Mouse (Mus musculus) heart, postnatal 10 days (tissue): ENCODE results near the gene Sept1. TPM values are rescaled to one million over a fixed set of nuclear protein-coding genes. Genes with fewer than 3 reads are reported as not detected.
A peak's percentile ranks its signal among the peaks of the same experiment; 100 is the strongest.
"Not testable (repeated sequence)": the region's sequence is repeated elsewhere in the genome, so short reads cannot be mapped to it uniquely, and the experiment has no call there.

Experiments
- DNase-seq, 2 experiments: peaks; one replicate each; pipeline ENCODE4 v3.0.0; 2021
- intact Hi-C: fragments of 180-260 bp; cut with DNase I; formaldehyde crosslinking; loops from one replicate; pipeline ENCODE4 v1.15.1; 2025
- total RNA-seq, 2 experiments: library from RNA; stranded (reverse); gene quantifications; 2 replicates each; pipeline ENCODE4 v1.2.3; 2021

Gene Sept1
- total RNA-seq, 2 experiments from 2014 or later, result 11.5 to 15.5 TPM

DNA sequence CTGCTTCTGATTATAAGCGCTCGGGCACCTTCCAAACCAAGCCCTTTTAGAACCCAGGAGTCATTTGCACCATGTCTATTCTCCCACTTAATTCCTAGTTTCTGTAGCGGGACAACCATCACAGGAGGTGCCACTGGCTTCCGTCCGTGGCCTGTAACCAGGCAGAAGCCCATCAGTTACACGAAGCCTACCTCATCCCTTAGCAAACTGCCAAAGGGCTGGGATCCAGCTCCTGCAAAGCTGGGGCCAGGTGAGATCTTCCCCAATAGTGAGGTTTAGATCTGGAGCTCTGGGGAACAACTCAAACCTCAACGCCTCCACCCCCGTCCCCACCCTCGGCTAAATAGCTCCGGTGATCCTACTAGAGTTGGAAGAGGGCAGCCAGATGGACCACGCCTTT is 36.4 kb downstream of the Sept1 start:
- intact Hi-C loops, result no loop called here
- DNase-seq, result no peak

DNA sequence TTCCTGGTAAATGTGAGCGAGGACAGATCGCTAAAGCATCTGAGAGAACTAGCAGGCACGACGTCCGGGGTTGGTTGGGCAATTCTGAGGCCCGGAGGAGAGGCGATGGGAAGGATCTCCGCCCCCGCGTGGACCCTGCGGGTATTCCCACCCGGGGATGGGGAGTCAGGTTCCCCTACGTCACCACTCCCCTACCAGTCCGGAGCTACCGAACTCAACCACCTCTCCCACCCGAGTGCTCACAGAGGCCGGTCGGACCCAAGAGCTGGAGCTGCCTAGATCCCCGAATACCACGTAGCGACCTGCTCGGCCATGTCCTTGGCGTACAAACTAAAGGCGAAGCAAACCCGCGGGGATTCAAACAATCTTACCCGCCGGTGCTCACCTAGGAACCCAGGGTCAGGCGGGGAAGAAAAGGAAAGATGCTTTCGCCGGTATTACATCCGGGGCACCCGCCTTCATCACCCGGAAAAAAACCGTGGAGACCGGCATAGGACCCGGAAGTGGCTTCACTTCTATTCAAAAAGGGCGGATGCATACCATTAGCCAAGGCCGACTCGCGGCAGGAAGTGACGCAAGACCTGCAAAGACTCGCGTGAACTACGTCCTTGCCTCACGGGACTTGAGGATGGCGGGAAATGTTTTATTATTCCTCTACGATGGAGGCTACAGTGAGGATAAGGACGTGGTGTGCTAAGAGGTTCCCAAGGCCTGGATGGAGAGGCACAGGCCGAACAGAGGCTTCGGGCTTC is 37.2 kb downstream of the Sept1 start, which contains the start of gene Cd2bp2:
TSS of gene Cd2bp2 (minus strand) at position 507 of the 752 bp plus-strand sequence.
- intact Hi-C loops, result no loop called here
- DNase-seq, result peak; percentile 97 to 98

DNA sequence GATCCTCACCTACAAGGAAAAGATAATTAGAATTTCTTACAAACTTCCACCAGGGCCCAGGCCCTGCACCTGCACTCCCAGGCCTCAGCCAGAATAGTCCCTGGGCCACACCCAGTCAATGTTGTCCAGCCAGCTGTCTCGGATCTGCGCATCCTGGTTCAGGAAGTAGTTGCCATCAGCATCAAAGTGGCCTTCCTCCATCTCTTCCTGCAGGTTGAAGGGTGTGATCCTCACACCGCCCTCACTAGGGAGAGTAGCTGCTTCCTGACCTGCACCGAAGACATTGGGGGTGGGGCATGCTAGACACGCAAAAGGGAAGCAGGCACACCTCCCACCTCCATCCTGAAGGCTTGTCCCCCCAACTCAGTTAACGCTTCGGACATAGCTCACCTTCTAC is 38.3 kb downstream of the Sept1 start:
- intact Hi-C loops, result no loop called here
- no peak for DNase-seq

DNA sequence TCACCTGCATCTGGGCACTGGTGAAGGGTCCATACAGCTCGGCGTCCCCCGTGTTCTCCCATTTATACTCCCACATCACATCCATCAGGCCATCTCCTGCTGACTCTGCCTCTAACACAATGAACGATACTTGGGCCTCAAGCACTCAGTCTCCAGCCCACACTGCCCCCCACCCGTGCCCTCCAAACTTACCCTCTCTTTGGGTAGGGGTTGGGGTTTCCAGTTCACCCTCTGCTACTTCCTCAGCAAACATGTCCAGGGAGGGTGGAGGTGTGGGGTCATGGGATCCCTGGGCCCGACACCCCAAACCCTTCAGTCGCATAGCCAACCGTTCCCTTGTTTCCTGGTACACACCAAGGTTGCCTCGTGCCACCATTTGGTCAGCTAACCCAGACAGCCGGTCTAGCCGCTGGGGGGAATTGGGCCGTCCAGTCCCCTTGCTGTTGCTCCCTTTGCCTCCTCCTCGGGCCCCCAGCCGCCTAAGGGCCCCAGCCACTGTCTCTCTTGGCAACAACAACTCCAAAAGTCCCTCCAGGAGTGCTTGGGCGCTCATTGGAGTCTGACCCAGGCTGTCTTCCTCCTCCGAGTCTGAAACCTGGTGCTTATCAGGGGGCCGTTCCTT is 38.8 kb downstream of the Sept1 start:
- DNase-seq, result no peak
- intact Hi-C loops, result no loop called here

- DNase-seq, result no peak
- intact Hi-C loops, result no loop called here
Observed at GRCm38 (mm10) chr7:127192989-127193388, 39.9 kb downstream of the Sept1 start.

- DNase-seq, result no peak
- intact Hi-C loops, result no loop called here
Observed at GRCm38 (mm10) chr7:127190672-127191071, 42.3 kb downstream of the Sept1 start.

- DNase-seq, result no peak
- intact Hi-C loops, result no loop called here
Observed at GRCm38 (mm10) chr7:127188305-127189276, 44.3 kb downstream of the Sept1 start.

DNA sequence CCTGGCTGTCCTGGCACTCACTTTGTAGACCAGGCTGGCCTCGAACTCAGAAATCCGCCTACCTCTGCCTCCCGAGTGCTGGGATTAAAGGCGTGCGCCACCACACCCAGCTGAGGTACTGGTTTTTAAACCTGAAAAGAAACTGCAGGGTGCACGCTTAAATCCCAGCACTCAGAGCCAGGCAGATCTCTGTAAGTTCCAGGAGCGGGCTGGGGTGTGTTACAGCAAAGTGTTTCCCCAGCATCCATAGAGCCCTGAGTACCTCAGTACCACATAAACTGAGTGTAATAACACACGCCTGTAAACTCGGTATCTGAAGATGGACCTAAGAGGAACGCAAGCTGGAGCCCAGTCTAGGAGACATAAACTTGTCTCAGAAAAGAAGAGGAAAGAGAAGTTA is 45.6 kb downstream of the Sept1 start:
- intact Hi-C loops, result loop anchor here (2.0 kb wide), 1 partner anchor 69 kb away; no protein-coding TSS in a partner anchor

GRCm38 (mm10) chr7:127185601-127186000 is 47.3 kb downstream of the Sept1 start:
- intact Hi-C loops, result loop anchor here (2.0 kb wide), 1 partner anchor 57 kb away; no protein-coding TSS in a partner anchor
- no peak for DNase-seq

More for the DNA sequence above, 45.6 kb downstream of the Sept1 start:
- DNase-seq, result no peak

DNA sequence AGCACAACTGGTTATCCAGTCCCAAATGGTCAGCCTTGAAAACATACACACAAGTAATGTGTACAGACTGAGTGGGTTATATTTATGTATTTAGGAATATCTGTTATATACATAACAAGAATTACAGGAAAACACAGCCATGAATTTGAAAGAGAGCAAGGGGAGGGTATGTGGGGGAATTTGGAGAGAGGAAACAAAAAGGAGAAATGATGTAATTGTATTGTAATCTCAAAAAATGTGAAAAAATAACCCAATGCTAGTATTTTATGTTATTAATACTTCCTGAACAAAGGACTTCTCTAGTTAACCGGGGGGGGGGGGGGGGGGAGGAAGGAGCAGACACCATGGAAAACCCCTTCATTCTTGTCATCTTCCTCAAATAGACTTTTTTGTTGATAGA is 48.2 kb downstream of the Sept1 start:
- no peak for DNase-seq
- intact Hi-C loops, result loop anchor here (2.0 to 5.0 kb wide), 2 partner anchors 42 to 56 kb away; no protein-coding TSS in a partner anchor

- DNase-seq, result peak in 1 of 2 experiments; percentile 43
- intact Hi-C loops, result loop anchor here (2.0 to 5.0 kb wide), 2 partner anchors 42 to 55 kb away; no protein-coding TSS in a partner anchor
Observed at GRCm38 (mm10) chr7:127183828-127184227, 49.1 kb downstream of the Sept1 start.

GRCm38 (mm10) chr7:127183345-127183744 is 49.6 kb downstream of the Sept1 start:
- intact Hi-C loops, result loop anchor here (5.0 kb wide), 1 partner anchor 41 kb away; no protein-coding TSS in a partner anchor
- DNase-seq, result no peak

GRCm38 (mm10) chr7:127181724-127182123 is 51.2 kb downstream of the Sept1 start:
- DNase-seq, result not testable (repeated sequence)
- intact Hi-C loops, result loop anchor here (5.0 kb wide), 1 partner anchor 39 kb away; no protein-coding TSS in a partner anchor

GRCm38 (mm10) chr7:127180783-127181182 is 52.1 kb downstream of the Sept1 start:
- no peak for DNase-seq

DNA sequence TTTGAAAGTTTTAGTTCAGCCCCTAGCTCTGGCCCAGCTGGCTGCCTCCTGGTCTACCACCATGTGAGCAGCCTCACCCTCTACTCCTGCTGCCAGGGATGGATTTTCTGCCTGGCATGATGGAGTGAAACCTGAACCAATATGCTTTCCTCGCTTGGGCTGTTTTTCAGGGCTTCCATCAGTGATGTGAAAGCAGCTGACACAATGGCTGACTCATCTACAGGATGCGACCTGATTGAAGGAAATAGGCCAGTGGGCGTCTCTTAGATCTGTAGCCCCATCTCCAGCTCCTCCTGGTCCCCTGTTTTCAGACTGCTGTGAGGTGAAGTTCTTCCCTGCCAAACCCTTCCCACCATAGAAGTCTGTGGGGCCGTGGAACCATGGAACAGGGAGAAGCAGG is 56.0 kb downstream of the Sept1 start:
- no peak for DNase-seq
- intact Hi-C loops, result no loop called here

More at GRCm38 (mm10) chr7:127180783-127181182, 52.1 kb downstream of the Sept1 start:
- intact Hi-C loops, result loop anchor here (5.0 kb wide), 1 partner anchor 38 kb away; no protein-coding TSS in a partner anchor

DNA sequence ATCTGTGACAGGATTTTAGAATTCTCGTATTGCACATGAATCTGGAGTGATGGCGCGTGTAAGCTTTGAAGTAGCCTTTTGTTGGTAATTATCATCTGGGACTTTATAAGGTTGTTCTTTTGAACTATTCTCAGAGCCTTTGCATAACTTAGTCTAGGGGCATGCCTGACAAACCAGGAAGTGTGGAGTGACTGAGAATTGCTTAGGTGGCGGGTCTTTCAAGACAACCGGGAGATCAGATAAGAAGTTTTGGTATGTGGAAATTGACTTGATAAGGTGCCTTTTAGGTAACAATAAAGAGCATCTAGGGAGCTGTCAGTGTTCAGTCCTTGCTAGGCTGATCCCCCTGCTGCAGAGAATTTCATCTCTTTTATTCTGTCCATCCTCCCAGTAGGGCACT is 66.4 kb downstream of the Sept1 start:
- DNase-seq, result no peak
- intact Hi-C loops, result no loop called here

GRCm38 (mm10) chr7:127165607-127166493 is 67.1 kb downstream of the Sept1 start:
- no peak for DNase-seq
- intact Hi-C loops, result no loop called here
